Mouse (Mus musculus) ovary, postnatal 10 days (tissue): ENCODE data around the gene Tmem108.
"Not testable (repeated sequence)": the region's sequence is repeated elsewhere in the genome, so short reads cannot be mapped to it uniquely, and the experiment has no call there.

Source experiments
- DNase-seq: peaks from one replicate; pipeline ENCODE4 v3.0.0; 2022; ENCODE audit warnings: low spot score

Tmem108 gene

GRCm38 (mm10) chr9:103679234-103679633 lies 82.4 kb downstream of the Tmem108 start:
- DNase-seq, result no peak

GRCm38 (mm10) chr9:103678531-103679060 lies 83.0 kb downstream of the Tmem108 start:
- no peak for DNase-seq

DNA sequence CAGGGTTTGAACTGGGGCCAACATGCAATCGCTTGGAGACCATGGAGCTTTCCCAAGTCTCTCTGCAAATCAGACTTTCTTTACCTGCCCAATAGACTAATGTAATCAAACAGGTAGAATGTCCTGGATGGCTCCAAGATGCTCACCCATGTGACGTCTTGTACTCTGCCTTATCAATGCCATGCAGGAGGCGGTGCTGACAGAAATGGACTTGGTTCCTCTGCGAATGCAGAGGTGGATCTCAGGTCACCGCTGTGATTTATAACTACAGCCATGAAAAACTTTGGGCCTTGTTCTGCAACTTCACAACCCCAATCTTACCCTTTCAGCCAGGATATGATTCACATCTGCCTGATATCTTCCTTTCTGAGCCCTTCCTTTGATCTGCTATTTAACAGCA lies 83.8 kb downstream of the Tmem108 start:
- DNase-seq, result no peak

GRCm38 (mm10) chr9:103675721-103676480 lies 85.7 kb downstream of the Tmem108 start:
- DNase-seq, result no peak

GRCm38 (mm10) chr9:103672881-103673280 lies 88.8 kb downstream of the Tmem108 start:
- no peak for DNase-seq

DNA sequence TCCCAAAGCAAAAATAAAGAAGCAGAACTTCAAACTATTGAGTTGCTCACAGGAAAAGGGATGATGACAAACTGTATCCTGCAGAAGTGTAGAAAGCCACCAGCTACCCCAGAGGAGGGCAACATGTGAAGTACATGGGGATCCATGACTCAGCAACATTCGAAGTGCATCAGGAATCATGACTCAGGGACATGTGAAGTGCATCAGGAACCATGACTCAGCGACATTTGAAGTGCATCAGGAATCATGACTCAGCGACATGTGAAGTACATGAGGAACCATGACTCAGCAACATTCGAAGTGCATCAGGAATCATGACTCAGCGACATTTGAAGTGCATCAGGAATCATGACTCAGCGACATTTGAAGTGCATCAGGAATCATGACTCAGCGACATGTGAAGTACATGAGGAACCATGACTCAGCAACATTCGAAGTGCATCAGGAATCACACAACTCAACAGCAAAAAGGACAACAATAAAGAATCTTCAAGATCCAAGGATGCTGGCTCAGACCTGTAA lies 91.0 kb downstream of the Tmem108 start:
- DNase-seq, result not testable (repeated sequence)

GRCm38 (mm10) chr9:103668830-103669229 lies 92.8 kb downstream of the Tmem108 start:
- DNase-seq, result no peak

DNA sequence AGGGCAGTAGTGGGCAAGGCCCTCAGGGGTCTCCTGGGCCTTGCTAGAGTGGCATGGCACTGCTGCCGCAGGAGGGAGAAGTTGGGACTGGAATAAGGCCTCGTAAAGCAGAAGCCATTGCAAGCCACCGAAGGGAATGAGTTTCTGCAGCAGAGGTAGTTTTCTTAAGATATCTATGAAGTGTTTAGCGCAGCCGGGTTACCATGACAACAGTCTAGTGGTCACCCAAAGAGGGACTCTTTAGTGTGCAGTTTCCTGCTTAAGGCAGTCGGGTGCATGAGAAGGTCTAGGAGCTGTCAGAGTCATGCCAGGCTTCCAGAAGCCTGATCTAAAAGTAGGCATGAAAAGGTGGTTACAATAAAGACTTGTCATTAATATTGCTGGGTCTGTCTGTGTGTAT lies 95.8 kb downstream of the Tmem108 start:
- no peak for DNase-seq

DNA sequence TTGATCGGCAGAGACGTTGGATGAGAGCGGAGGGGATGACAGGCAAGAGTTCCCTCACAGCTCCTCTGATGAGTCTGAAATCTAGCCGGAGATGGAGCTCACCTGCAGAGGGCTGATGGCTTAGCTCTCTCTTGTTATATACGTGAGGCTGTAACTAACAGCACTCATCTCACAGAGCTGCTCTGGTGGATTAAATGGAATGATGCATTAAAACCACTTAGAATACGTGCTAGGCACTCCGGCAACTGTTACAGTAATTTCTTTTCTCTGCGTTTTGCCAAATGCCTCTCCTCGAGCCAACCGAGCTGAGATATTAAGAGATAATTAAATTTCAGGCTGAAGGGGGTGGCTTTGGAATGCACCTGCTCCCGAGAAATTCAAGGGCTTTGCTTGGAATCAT lies 97.5 kb downstream of the Tmem108 start:
- DNase-seq, result no peak

- no peak for DNase-seq
Measured at GRCm38 (mm10) chr9:103661873-103662272, 99.8 kb downstream of the Tmem108 start.

GRCm38 (mm10) chr9:103657981-103658380 lies 103.7 kb downstream of the Tmem108 start:
- DNase-seq, result no peak

DNA sequence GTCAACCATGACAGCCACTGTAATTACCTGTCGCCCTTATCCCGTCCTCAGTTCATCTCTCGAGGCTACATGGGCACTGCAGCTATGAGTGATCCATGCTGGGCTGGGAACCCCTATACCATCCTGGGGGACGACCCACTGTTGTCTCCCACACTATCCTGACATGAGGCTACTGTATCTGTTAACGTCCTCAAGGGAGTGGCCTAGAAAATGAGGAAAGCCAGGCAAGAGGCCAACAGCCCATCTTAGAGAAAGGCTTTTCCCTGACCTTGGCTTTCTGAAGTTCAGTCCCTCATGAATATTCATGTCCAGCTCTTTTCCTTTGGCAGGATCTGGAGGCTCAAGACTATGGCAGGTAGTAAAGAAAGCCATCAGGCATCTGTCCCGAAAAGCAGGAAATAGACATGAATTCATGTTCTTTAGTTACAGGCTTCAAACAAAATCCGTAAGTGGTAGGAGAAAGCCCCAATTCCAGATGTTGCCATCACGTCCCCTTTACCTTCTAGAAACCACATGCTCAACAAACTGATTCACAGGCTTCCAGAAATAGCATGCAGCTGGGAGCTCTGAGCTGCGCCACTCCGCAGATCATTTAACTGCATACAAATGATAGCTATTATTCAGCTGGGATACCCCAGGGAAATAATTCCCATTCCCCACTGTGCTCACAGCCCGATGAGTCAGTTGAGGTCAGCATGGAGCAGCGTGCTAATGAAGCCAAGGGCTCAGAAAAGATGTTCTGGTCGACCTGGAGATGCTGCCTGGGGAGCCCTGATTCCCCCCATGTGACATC lies 104.3 kb downstream of the Tmem108 start:
- no peak for DNase-seq

DNA sequence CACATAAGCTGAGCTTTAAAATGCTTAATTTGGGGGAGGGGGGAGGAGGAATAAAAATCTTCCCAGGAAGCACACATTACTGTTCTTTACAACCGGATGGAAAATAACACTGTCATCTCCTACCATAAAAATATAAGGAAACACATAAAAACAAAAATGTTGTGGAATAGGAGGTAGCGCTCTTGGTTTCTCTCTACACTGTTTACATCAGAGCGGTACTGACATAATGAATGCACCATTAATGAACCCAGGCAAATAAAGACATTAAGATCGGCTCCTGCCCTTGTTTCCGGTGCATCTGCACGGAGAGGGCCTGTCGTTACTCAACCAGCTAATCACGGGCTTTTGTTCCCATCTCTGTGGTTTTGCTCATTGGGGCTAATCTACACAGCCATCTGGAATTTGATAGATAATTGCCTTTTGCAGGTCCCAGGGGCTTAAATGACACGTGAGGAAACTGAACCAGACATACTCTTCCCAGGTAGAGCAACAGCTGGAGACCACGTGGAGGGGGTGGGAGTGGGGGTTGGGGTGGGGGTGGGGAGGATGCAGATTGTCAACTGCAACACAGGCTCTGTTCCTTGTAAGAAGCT lies 107.5 kb downstream of the Tmem108 start:
- DNase-seq, result no peak

DNA sequence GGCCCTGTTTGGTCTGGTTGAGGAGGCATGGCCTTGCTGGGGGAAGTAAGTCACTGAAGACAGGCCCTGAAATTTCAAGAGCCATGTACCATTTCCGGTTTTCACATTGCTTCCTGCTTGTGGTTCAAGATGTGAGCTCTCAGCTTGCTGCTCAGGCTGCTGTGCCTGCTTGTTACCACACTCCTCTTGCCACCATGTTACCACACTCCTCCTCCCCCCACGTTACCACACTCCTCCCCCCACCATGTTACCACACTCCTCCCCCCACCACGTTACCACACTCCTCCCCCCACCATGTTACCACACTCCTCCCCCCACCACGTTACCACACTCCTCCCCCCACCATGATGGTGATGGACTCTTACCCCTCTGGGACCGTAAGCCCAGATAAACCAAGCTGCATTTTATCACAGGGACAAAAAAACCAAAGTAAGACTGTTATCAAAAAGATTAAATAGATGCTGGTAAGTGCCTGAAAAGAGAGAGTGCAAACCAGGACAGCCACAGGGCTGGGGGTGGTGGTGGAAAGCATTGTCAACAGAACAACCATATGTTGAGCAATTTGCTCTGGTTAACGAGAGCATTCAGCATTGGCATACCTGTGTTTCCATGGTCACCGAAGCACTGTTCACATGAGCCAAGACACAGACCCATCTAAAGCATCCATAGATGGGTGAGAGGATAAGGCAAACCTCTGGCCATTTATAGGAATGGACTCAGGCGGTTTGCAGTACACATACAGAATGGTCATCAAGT lies 109.3 kb downstream of the Tmem108 start:
- DNase-seq, result no peak

DNA sequence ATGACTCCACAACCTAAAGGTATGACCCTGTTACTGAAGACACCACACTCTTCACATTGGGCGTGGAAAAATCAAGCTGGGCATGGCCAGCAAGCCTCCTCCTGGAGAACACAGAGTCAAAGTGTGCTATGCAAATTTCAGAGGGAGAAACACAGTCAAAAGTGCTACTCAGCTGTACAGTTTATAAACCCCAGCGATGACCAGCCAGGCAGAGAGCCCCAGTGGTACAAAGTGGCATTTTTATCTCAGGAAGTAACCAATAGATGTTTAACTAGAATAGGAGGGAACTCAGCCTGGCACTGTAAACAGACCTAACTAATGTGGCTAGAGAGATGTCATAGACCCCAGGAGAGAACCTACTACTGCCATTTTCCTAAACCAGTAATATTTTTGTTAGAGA lies 115.0 kb downstream of the Tmem108 start:
- DNase-seq, result no peak

DNA sequence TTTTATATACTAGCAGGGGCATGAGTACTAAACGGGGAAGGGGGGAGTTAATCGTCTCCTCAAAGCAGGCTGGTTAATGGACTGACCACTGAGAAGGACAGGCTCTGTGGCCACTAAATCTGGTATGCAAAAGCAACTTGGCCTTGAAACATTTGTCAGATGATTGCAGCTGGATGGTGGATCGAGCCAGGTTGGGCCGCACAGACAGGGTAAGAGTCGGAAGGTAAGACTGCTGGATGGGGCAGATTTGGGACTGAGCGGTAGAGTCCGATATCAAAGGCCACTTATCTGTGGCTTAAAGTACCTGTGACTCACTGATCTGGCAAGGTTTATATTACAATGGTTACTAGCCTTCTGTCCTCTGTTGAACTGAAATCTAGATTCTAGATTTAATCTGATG lies 115.9 kb downstream of the Tmem108 start:
- no peak for DNase-seq

- no peak for DNase-seq
Measured at GRCm38 (mm10) chr9:103642300-103642699, 119.3 kb downstream of the Tmem108 start.

GRCm38 (mm10) chr9:103641340-103641739 lies 120.3 kb downstream of the Tmem108 start:
- DNase-seq, result no peak

DNA sequence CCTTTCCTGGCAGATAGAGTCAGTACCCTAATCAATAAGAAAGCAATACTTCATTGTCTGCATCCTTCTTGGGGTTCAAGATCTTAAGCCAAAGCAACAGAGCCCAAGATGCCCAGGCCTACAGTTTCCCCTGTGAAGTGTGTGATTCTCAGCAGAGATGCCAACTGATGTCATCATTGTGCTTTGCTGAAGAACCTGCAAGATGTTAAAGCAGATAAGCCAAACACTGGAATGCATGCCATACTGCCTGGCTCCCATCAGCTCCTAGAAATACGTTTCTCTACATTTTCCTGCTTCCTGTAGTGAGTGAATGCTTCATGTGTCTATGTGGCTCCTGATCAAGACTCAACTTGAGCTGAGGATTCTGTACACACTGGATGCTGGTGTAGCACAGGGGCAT lies 122.2 kb downstream of the Tmem108 start:
- DNase-seq, result no peak

DNA sequence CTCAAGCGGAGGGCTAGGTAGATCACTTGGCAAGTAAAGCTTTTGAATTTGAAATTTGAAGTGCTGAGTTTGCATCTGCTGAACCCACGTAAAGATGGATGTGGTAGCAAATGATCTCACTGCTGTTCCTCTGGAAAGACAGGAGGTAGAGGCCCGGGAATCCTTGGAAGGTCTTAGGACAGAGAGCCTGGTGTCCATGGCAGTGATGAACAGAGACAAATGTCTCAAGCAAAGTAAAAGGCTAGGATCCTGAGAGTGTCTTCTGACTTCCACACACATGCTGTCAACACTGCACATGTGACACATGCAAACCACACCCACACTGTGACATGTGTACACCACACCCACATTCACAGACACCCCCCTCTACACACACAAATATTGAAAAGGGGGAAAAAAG lies 124.2 kb downstream of the Tmem108 start:
- no peak for DNase-seq

GRCm38 (mm10) chr9:103636847-103637246 lies 124.8 kb downstream of the Tmem108 start:
- DNase-seq, result no peak
